Mouse (Mus musculus) spleen, postnatal 14 days (tissue): ENCODE measurements at regions not wholly inside any gene's neighbourhood (a gene's known extent, or its start where the extent isn't known, plus 50 kb on each side); places are given as distances from the start of the nearest gene placed in this dataset.
"Not testable (repeated sequence)": the region's sequence is repeated elsewhere in the genome, so short reads cannot be mapped to it uniquely, and the experiment has no call there.

ENCODE experiments used
- DNase-seq, 2 experiments: peaks; one replicate each; pipeline ENCODE4 v3.0.0; 2021 to 2022; ENCODE audit warnings: low spot score in 2 of 2

- DNase-seq = no peak
These were observed 292.9 kb upstream of the Arglu1 start for GRCm38 (mm10) chr8:8983133-8983661.

- no peak for DNase-seq
These were observed 288.6 kb upstream of the Arglu1 start for GRCm38 (mm10) chr8:8978969-8979368.

GRCm38 (mm10) chr8:8973769-8974168, 283.4 kb upstream of the Arglu1 start:
- no peak for DNase-seq

- no peak for DNase-seq
These were observed 283.0 kb upstream of the Arglu1 start for GRCm38 (mm10) chr8:8973334-8973733.

- no peak for DNase-seq
These were observed 280.5 kb upstream of the Arglu1 start for GRCm38 (mm10) chr8:8970776-8971175.

- no peak for DNase-seq
These were observed 280.0 kb upstream of the Arglu1 start for GRCm38 (mm10) chr8:8970346-8970745.

GRCm38 (mm10) chr8:8969112-8969950, 279.0 kb upstream of the Arglu1 start:
- DNase-seq = no peak

GRCm38 (mm10) chr8:8966658-8967048, 276.3 kb upstream of the Arglu1 start:
- DNase-seq = no peak

- DNase-seq = no peak
These were observed 275.8 kb upstream of the Arglu1 start for GRCm38 (mm10) chr8:8965983-8966657.

- DNase-seq = no peak
These were observed 269.9 kb upstream of the Arglu1 start for GRCm38 (mm10) chr8:8960221-8960620.

- no peak for DNase-seq
These were observed 269.4 kb upstream of the Arglu1 start for GRCm38 (mm10) chr8:8959787-8960093.

GRCm38 (mm10) chr8:8959021-8959786, 268.9 kb upstream of the Arglu1 start:
- no peak for DNase-seq

GRCm38 (mm10) chr8:8958140-8958539, 267.8 kb upstream of the Arglu1 start:
- DNase-seq = not testable (repeated sequence)

- DNase-seq = no peak
These were observed 261.9 kb upstream of the Arglu1 start for GRCm38 (mm10) chr8:8952212-8952611.

- DNase-seq = no peak
These were observed 260.9 kb upstream of the Arglu1 start for GRCm38 (mm10) chr8:8951186-8951585.

GRCm38 (mm10) chr8:8947516-8948161, 257.3 kb upstream of the Arglu1 start:
- DNase-seq = no peak

- DNase-seq = no peak
These were observed 252.7 kb upstream of the Arglu1 start for GRCm38 (mm10) chr8:8942991-8943390.

GRCm38 (mm10) chr8:8940899-8941298, 250.6 kb upstream of the Arglu1 start:
- no peak for DNase-seq

GRCm38 (mm10) chr8:8938536-8938935, 248.2 kb upstream of the Arglu1 start:
- no peak for DNase-seq

GRCm38 (mm10) chr8:8932466-8932865, 242.1 kb upstream of the Arglu1 start:
- no peak for DNase-seq

GRCm38 (mm10) chr8:8931746-8932145, 241.4 kb upstream of the Arglu1 start:
- no peak for DNase-seq
